Mouse (Mus musculus) kidney, adult 2 months (tissue): ENCODE measurements at regions not wholly inside any gene's neighbourhood (a gene's known extent, or its start where the extent isn't known, plus 50 kb on each side); places are given as distances from the start of the nearest gene placed in this dataset.

Source experiments
- CTCF ChIP-seq: fragments of 200-500 bp; conservative IDR thresholded peaks from 2 replicates; pipeline ENCODE4 v1.5.1; 2011; ENCODE audit warnings: low read depth, mild to moderate bottlenecking, control low read depth, low read length, moderate library complexity, mixed read lengths; ENCODE audit not compliant: insufficient read depth, insufficient read length
- POLR2A ChIP-seq: fragments of 200-500 bp; IDR thresholded peaks from one replicate; pipeline ENCODE4 v1.6.1; 2011; ENCODE audit warnings: low read depth, low read length, control low read depth

GRCm38 (mm10) chr17:4889577-4889976 is 104.6 kb upstream of the Arid1b start:
- peak; percentile 46 for TF ChIP-seq CTCF
- TF ChIP-seq POLR2A: no peak
